Mouse (Mus musculus) liver, embryonic 16.5 days (tissue): ENCODE measurements around the gene Gm17617. TPM values are rescaled to one million over a fixed set of nuclear protein-coding genes. Genes with fewer than 3 reads are reported as not detected.
A peak's percentile ranks its signal among the peaks of the same experiment; 100 is the strongest.

Experiments used
- ATAC-seq: fragments of 200-750 bp; cut with Nextera tagmentation; 2 replicates; pipeline ENCODE4 v1.8.0; 2017; ENCODE audit warnings: low read depth, mild to moderate bottlenecking, moderate number of reproducible peaks, moderate library complexity
- H3K27ac ChIP-seq: fragments of 300-500 bp; sonication (generic); 2 replicates; pipeline ENCODE4 v1.5.1; 2014; ENCODE audit warnings: mild to moderate bottlenecking, low read length
- H3K27me3 ChIP-seq: fragments of 300-500 bp; sonication (generic); 2 replicates; pipeline ENCODE4 v1.6.1; 2014; ENCODE audit warnings: low read depth, low read length, mixed read lengths; ENCODE audit not compliant: control insufficient read depth, insufficient read depth
- H3K36me3 ChIP-seq: fragments of 300-500 bp; sonication (generic); 2 replicates; pipeline ENCODE4 v1.6.1; 2014; ENCODE audit warnings: mild to moderate bottlenecking; ENCODE audit not compliant: control insufficient read depth, insufficient read depth
- H3K4me1 ChIP-seq: fragments of 300-500 bp; sonication (generic); 2 replicates; pipeline ENCODE4 v1.6.1; 2014; ENCODE audit warnings: low read depth, low read length, mixed read lengths; ENCODE audit not compliant: control insufficient read depth
- H3K4me2 ChIP-seq: fragments of 300-500 bp; sonication (generic); 2 replicates; pipeline ENCODE4 v1.6.1; 2014; ENCODE audit warnings: low read depth, low read length, mixed read lengths
- H3K4me3 ChIP-seq: fragments of 300-500 bp; sonication (generic); 2 replicates; pipeline ENCODE4 v1.5.1; 2014; ENCODE audit warnings: low read depth, mild to moderate bottlenecking, low read length
- H3K9ac ChIP-seq: fragments of 300-500 bp; sonication (generic); 2 replicates; pipeline ENCODE4 v1.6.1; 2014; ENCODE audit warnings: low read depth, low read length
- H3K9me3 ChIP-seq: fragments of 300-500 bp; sonication (generic); replicated peaks from 2 replicates; pipeline ENCODE4 v1.6.1; 2016; ENCODE audit warnings: low read length; ENCODE audit not compliant: control insufficient read depth
- WGBS: fragments of 180-500 bp; shearing (Covaris S2); extraction: QIAGEN DNeasy Blood & Tissue Kit; methylation state at CpG from one replicate; pipeline ENCODE4 v1.1.7; 2014; ENCODE audit not compliant: insufficient replicate concordance; 5-methylcytosine and 5-hydroxymethylcytosine counted together
- polyA plus RNA-seq: library from polyadenylated mRNA; unstranded; fragments of >200 nt; fragmentation: Nextera tagmentation; extraction: Ambion mirVana; gene quantifications from 2 replicates; pipeline ENCODE4 v1.2.1, GENCODE M21; 2015

Gm17617 gene
- polyA plus RNA-seq: not detected in 2 replicates

DNA sequence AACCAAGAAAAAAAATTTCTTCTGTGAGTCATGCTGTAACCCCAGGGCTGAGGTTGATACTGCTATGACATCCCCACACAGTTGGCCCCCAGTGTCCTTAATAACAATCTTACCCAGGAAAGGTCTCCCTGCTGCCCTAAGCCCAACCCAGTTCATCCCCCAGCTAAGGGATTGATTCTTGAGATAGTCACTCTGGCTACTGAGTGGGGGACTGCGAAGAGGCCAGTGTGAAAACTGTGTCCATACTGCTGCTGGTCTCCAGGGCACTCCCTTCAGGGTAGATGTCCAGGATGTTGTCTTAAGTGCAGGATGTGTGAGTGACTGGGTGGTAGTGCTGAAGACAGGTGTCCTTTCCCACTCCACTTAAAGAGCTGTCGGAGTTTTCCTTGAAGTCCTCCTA lies at the start of gene Gm17617:
Gene Gm17617 (minus strand): TSS at position 101 of the 400 bp plus-strand sequence.
- Histone ChIP-seq H3K27me3 (no peaks in the 10 kb centered on the region), H3K27ac (no peak within 1 kb of the TSS), H3K9me3 (no peaks in the 10 kb centered on the region), H3K4me2 (no peak within 1 kb of the TSS), H3K4me3 (no peak within 1 kb of the TSS), H3K4me1 (no peaks in the 10 kb centered on the region; the same call in none of the 2 replicates), H3K9ac (no peak within 1 kb of the TSS), H3K36me3 (peaks cover 20% of the 10 kb centered on the region)
- WGBS: 95% methylated on average over 2 of the region's 2 CpGs
- ATAC-seq: no peak

DNA sequence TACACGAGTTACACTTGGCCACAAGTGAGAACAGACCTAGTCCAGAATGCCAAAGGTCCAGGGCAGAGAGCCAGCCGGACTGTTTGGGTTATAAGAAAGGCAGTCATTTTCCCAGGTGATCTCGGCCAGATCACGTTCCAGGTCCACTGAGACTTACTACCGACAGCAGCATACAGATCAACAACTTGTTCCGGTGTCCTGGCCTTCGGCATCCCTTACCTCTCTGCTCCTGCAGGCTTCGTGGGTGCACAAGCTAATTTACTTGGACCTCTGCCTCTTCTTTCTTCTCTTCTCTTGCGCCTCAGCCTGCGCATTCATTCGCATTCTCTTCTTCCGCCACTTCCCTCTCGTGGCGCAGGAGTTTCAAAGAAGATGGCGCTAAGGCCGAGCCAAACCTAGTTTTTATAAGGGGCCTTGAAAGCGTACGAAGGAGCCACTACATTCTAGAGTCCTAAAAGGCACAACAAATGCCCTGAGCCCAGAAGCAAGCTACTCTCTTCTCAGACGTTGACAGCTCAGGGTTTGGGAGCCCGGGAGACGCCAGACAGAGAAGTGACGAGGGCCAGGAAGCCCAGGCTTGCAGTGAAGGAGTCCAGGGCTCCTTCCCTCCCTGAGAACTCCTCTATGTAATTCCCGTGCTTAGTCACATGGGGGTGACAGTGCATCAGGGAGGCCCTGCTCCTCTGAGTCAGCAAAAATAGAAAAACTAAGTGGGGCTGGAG lies 49.0 kb upstream of the Gm17617 start:
- Histone ChIP-seq H3K27ac (peak overlapping the region; percentile 48), H3K9ac (peak overlapping the region; percentile 60), H3K4me2 (peak overlapping the region; percentile 72), H3K4me3 (peak overlapping the region; percentile 57), H3K4me1 (peaks cover 15% of the 10 kb centered on the region), H3K27me3 (no peaks in the 10 kb centered on the region), H3K9me3 (no peaks in the 10 kb centered on the region), H3K36me3 (no peaks in the 10 kb centered on the region)
- peak; percentile 88 for ATAC-seq
- 8% methylated on average over 23 of the region's 23 CpGs for WGBS

DNA sequence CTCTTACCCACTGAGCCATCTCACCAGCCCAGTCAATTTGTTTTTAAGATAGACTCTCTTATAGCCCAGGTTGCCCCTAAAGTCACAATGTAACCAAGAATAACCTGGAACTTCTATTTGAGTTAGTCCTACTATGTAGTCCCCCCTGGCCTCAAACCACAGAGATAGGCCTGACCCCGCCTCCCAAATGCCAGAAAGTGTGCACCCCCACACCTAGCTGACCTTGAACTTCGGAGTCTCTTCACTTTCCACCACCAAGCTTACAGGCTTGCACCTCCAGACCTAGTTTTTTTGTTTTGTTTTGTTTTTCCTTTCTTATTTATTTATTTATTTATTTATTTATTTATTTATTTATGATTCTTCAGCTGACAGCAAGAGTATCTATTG lies 48.4 kb upstream of the Gm17617 start:
- peak overlapping the region; percentile 48 for H3K27ac ChIP-seq
- H3K4me1 ChIP-seq: peaks cover 15% of the 10 kb centered on the region
- H3K36me3 ChIP-seq: no peaks in the 10 kb centered on the region
- H3K4me2 ChIP-seq: peak overlapping the region; percentile 72
- ATAC-seq: no peak
- no peak overlapping the region for H3K9ac ChIP-seq
- no peaks in the 10 kb centered on the region for H3K27me3 ChIP-seq
- WGBS: 53% methylated on average over 2 of the region's 2 CpGs
- H3K9me3 ChIP-seq: no peaks in the 10 kb centered on the region
- H3K4me3 ChIP-seq: peak overlapping the region; percentile 57

DNA sequence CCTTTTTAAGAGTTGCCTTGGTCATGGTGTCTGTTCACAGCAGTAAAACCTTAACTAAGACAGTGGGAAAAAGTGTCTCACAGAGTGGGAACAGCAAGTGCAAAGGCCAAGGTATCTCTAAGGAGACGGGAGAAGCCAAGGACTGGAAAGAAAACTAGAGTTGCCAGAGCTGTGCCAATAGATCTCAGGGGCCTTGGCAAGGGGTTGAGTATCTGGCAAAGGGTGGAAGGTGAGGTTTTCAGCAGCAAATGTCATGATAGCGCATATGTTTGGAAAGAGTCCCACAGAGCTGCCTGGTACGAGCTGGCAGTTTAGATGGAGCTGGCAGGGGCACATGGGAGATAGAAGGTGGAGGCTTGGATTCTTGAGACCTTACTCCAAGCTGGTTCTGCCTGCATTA lies 46.2 kb upstream of the Gm17617 start:
- Histone ChIP-seq H3K9ac (no peak overlapping the region), H3K27ac (no peak overlapping the region), H3K4me1 (peaks cover 15% of the 10 kb centered on the region), H3K4me3 (no peak overlapping the region), H3K27me3 (no peaks in the 10 kb centered on the region), H3K9me3 (no peaks in the 10 kb centered on the region), H3K4me2 (no peak overlapping the region), H3K36me3 (no peaks in the 10 kb centered on the region)
- 79% methylated on average over 3 of the region's 3 CpGs for WGBS
- ATAC-seq: no peak

DNA sequence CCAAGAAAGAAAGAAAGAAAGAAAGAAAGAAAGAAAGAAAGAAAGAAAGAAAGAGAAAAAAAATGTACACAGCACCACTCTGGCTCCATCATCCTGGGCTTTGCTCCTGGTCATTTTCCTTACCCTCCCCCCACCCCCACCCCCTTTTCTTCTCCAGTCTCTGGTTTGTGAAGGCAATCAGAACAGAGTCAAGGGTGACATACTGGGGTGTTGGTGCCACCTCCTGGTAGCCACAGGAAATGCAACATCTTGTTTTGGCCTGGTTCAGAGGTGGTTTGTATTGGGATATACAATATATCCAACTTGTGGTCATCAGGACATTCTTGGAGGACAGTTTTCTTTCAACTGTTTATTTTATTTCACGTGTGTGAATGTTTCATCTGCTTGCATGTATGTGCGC lies 45.2 kb upstream of the Gm17617 start:
- Histone ChIP-seq H3K27me3 (no peaks in the 10 kb centered on the region), H3K4me2 (no peak overlapping the region), H3K36me3 (no peaks in the 10 kb centered on the region), H3K4me1 (peaks cover 15% of the 10 kb centered on the region), H3K9me3 (no peaks in the 10 kb centered on the region), H3K27ac (no peak overlapping the region), H3K9ac (no peak overlapping the region), H3K4me3 (no peak overlapping the region)
- no peak for ATAC-seq
- WGBS: 40% methylated on average over 2 of the region's 2 CpGs

DNA sequence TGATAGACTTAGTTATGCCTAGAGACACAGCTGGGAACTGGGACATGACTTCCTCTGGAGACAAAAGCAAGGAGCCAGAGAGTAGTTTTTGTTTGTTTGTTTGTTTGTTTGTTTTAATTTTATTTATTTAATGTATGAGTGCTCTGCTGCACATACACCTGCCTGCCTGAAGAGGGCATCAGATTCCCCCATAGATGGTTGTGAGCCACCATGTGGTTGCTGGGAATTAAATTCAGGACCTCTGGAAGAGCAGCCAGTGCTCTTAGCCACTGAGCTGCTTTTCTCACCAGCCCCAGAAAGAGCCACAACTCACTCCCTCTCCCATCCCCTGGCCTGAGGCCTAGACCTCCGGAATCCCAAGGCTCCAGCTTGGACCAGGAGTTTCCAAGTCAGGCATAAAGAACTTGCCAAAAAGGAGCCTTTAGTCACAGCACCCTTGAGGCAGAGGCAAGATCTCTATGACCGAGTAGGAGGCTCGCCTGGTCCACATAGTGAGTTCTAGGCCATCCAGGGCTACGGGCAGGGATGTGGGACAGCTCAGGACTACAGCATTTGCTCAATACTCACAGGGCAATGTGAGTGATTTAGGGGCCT lies 44.7 kb upstream of the Gm17617 start:
- H3K4me1 ChIP-seq: peaks cover 10% of the 10 kb centered on the region
- no peak overlapping the region for H3K27ac ChIP-seq
- no peaks in the 10 kb centered on the region for H3K27me3 ChIP-seq
- H3K4me3 ChIP-seq: no peak overlapping the region
- H3K9me3 ChIP-seq: no peaks in the 10 kb centered on the region
- no peaks in the 10 kb centered on the region for H3K36me3 ChIP-seq
- WGBS: 64% methylated on average over 4 of the region's 4 CpGs
- no peak overlapping the region for H3K9ac ChIP-seq
- no peak overlapping the region for H3K4me2 ChIP-seq
- ATAC-seq: no peak

DNA sequence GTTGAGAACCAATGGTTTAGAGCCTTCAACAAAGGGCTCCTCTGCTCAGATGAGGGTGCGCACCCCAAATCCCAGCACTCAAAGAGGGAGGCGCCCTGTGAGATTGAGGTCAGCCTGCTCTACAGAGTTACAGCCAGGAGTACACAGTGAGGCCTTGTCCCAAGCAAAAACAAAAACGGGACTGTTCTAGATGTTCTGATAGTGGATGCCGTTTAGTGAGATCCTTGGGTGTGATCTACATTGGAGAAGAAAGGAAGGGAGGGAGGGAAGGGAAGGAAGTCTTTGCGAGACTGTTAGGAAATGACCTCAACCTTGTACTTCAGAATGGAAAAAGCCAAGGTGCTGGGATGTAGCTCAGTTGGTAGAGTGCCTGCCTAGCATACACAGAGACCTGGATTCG lies 42.9 kb upstream of the Gm17617 start:
- Histone ChIP-seq H3K4me3 (no peak overlapping the region), H3K9ac (no peak overlapping the region), H3K27me3 (no peaks in the 10 kb centered on the region), H3K4me2 (no peak overlapping the region), H3K4me1 (peaks cover 5% of the 10 kb centered on the region), H3K27ac (no peak overlapping the region), H3K36me3 (no peaks in the 10 kb centered on the region), H3K9me3 (no peaks in the 10 kb centered on the region)
- WGBS: 57% methylated on average over 6 of the region's 6 CpGs
- no peak for ATAC-seq

DNA sequence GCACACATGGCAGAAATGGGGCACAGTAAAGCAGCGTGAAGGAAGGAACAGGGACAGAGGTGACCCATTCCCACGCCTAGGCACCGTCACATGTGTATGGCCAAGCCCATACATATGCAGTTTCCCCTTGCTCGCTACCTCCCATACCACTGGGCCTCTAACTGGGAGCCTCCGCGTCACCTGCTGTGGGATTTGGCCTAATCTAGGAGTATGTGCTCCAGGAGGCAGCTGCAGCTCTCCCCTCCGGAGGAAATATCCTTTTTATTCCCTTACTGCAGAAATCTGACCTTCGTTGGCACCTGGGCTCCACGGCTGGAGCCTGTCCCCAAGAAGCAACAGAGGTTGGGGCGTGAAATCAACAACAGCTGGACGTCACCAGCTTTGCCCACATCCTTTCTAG lies 41.0 kb upstream of the Gm17617 start:
- 71% methylated on average over 11 of the region's 11 CpGs for WGBS
- H3K27ac ChIP-seq: no peak overlapping the region
- no peak overlapping the region for H3K4me3 ChIP-seq
- H3K4me1 ChIP-seq: peaks cover 5% of the 10 kb centered on the region
- no peaks in the 10 kb centered on the region for H3K27me3 ChIP-seq
- H3K9ac ChIP-seq: no peak overlapping the region
- H3K4me2 ChIP-seq: no peak overlapping the region
- no peaks in the 10 kb centered on the region for H3K36me3 ChIP-seq
- ATAC-seq: no peak
- H3K9me3 ChIP-seq: no peaks in the 10 kb centered on the region

DNA sequence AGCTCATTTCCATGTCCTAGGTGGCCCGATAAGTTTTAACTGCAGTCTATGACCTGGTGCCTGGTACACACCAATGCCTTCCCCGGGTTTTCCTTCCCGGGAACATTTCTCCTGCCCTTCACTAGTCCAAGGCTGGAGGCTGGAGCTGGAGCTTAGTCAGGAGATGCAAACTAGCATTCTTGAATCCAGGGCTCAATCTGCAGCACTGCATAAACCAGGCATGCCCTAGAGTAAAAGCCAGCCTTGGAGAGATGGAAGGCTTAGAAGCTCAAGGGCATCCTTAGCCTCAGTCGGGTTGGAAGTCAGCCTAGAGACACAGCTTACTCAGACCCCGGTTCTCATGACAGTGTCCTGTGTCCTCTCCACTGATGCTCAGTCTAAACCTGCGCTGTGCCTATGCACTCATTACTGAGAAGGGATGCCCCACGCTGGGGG lies 39.0 kb upstream of the Gm17617 start:
- H3K4me1 ChIP-seq: peaks cover 5% of the 10 kb centered on the region
- no peaks in the 10 kb centered on the region for H3K27me3 ChIP-seq
- no peak overlapping the region for H3K27ac ChIP-seq
- ATAC-seq: no peak
- H3K9ac ChIP-seq: no peak overlapping the region
- 40% methylated on average over 7 of the region's 7 CpGs for WGBS
- no peak overlapping the region for H3K4me2 ChIP-seq
- H3K4me3 ChIP-seq: no peak overlapping the region
- no peaks in the 10 kb centered on the region for H3K9me3 ChIP-seq
- H3K36me3 ChIP-seq: no peaks in the 10 kb centered on the region
